Mouse (Mus musculus) embryonic facial prominence, embryonic 12.5 days (tissue): ENCODE results near the gene Rhof. TPM values are rescaled to one million over a fixed set of nuclear protein-coding genes. Genes with fewer than 3 reads are reported as not detected.
A peak's percentile ranks its signal among the peaks of the same experiment; 100 is the strongest.

Experiments
- ATAC-seq: fragments of 200-750 bp; cut with Nextera tagmentation; 2 replicates; pipeline ENCODE4 v1.8.0; 2017; ENCODE audit not compliant: insufficient number of reproducible peaks, insufficient read depth, low FRiP score, low TSS enrichment
- H3K27ac ChIP-seq: fragments of 300-500 bp; sonication (generic); 2 replicates; pipeline ENCODE4 v1.5.1; 2016; ENCODE audit warnings: mild to moderate bottlenecking
- H3K27me3 ChIP-seq: fragments of 300-500 bp; sonication (generic); 2 replicates; pipeline ENCODE4 v1.6.1; 2016; ENCODE audit warnings: mild to moderate bottlenecking, moderate library complexity
- H3K36me3 ChIP-seq: fragments of 300-500 bp; sonication (generic); 2 replicates; pipeline ENCODE4 v1.6.1; 2016; ENCODE audit warnings: mild to moderate bottlenecking
- H3K4me1 ChIP-seq: fragments of 300-500 bp; sonication (generic); 2 replicates; pipeline ENCODE4 v1.6.1; 2016
- H3K4me2 ChIP-seq: fragments of 300-500 bp; sonication (generic); replicated peaks from 2 replicates; pipeline ENCODE4 v1.6.1; 2016; ENCODE audit warnings: mild to moderate bottlenecking, moderate library complexity
- H3K4me3 ChIP-seq: fragments of 300-500 bp; sonication (generic); 2 replicates; pipeline ENCODE4 v1.5.1; 2016; ENCODE audit warnings: mild to moderate bottlenecking
- H3K9ac ChIP-seq: fragments of 300-500 bp; sonication (generic); 2 replicates; pipeline ENCODE4 v1.6.1; 2016; ENCODE audit warnings: mild to moderate bottlenecking, moderate library complexity
- H3K9me3 ChIP-seq: fragments of 300-500 bp; sonication (generic); 2 replicates; pipeline ENCODE4 v1.6.1; 2016; ENCODE audit warnings: mild to moderate bottlenecking, moderate library complexity
- WGBS: fragments of 180-500 bp; shearing (Covaris S2); methylation state at CpG from one replicate; pipeline ENCODE4 v1.1.7; 2016; 5-methylcytosine and 5-hydroxymethylcytosine counted together
- polyA plus RNA-seq: library from polyadenylated mRNA; unstranded; fragments of >200 nt; fragmentation: Nextera tagmentation; extraction: Ambion mirVana; gene quantifications from 2 replicates; pipeline ENCODE4 v1.2.1, GENCODE M21; 2016

The Rhof gene
- polyA plus RNA-seq, 1 experiment from 2014 or later: 2.9 TPM

DNA sequence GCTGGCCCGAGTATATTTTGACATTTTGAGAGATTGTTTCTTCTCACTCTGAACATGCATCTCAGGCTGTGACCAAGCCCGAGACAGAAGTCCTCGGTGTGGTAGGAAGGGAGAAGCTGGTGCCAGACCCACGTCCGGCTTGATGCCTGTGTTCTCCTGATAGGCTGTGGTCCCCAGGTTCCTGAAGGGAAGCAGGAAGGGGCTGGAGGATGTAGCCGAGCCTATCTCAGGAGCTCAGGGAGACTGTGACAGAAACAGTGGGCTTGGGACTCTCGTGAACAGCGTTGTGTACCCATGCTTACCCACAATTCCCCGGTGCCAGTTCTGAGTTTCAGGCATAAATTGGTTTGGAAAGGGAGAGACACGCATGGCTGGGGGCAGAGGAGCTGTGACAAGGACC, 13.7 kb downstream of the Rhof start:
- H3K36me3 ChIP-seq: peaks cover 11% of the 10 kb centered on the region; the same call in 1 of the 2 replicates
- no peak overlapping the region for H3K27ac ChIP-seq
- H3K4me1 ChIP-seq: no peaks in the 10 kb centered on the region
- no peak overlapping the region for H3K4me3 ChIP-seq
- ATAC-seq: no peak
- no peaks in the 10 kb centered on the region for H3K9me3 ChIP-seq
- no peak overlapping the region for H3K4me2 ChIP-seq
- no peaks in the 10 kb centered on the region for H3K27me3 ChIP-seq
- 78% methylated on average over 10 of the region's 10 CpGs for WGBS
- H3K9ac ChIP-seq: no peak overlapping the region

- H3K36me3 ChIP-seq: 0 out of 2 replicates have a peak, but pooled peaks cover 5% of the 10 kb centered on the region
- ATAC-seq: no peak
- 76% methylated on average over 8 of the region's 8 CpGs for WGBS
Measured at GRCm38 (mm10) chr5:123117773-123118172, 14.7 kb downstream of the Rhof start.

GRCm38 (mm10) chr5:123117257-123117656, 15.2 kb downstream of the Rhof start:
- 19% methylated on average over 10 of the region's 10 CpGs for WGBS
- H3K4me2 ChIP-seq: no peak overlapping the region
- H3K9me3 ChIP-seq: no peaks in the 10 kb centered on the region
- H3K4me1 ChIP-seq: no peaks in the 10 kb centered on the region
- no peaks in the 10 kb centered on the region for H3K27me3 ChIP-seq
- H3K36me3 ChIP-seq: 0 out of 2 replicates have a peak, but pooled peaks cover 2% of the 10 kb centered on the region
- no peak for ATAC-seq
- no peak overlapping the region for H3K4me3 ChIP-seq
- H3K9ac ChIP-seq: no peak overlapping the region
- H3K27ac ChIP-seq: no peak overlapping the region

More at GRCm38 (mm10) chr5:123117773-123118172, 14.7 kb downstream of the Rhof start:
- no peak overlapping the region for H3K4me2 ChIP-seq
- H3K9me3 ChIP-seq: no peaks in the 10 kb centered on the region
- H3K4me3 ChIP-seq: no peak overlapping the region
- H3K4me1 ChIP-seq: no peaks in the 10 kb centered on the region
- no peaks in the 10 kb centered on the region for H3K27me3 ChIP-seq
- H3K9ac ChIP-seq: 0 out of 2 replicates have a peak overlapping the region, but pooled peaks have one; percentile 19
- H3K27ac ChIP-seq: no peak overlapping the region

DNA sequence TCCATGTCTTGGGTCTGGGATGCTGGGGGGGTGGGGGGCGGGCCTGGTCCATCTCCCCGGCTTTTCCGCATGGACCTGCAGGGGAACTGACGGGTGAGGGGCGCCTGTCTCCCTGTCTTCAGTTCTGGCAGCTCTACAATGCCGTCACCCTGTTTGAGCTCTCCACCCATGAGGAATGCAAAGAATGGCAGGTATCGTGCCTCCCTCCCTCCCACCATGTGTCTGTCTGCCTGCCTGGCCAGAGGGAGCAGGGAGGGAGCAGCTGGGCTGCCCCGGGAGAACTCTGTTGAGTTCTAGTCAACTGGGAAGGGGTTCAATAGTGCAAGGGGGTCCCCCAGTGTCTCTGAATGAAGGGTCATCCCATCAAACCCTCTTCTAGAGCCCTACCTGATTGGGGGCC, 16.4 kb downstream of the Rhof start:
- 62% methylated on average over 8 of the region's 8 CpGs for WGBS
- peak; percentile 41; the same call in 1 of the 2 replicates for ATAC-seq
- no peak overlapping the region for H3K9ac ChIP-seq

DNA sequence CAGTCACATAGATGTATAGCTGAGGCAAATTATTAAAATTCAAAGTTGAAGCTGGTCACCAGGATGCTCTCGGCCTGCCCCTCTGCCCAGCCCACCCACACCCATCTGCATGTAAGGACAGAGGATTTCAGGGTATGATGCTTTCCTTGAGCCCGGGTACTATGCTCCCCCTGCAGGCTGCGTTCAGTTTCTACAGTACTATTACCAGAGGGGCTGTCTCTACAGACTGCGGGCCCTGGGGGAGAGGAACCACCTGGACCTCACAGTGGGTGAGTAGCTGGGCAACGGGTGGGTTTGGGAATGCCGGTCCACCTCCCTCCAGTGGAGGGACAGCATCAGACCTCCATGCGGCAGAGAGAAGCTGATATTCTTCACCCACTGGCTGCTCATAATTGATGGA, 17.6 kb downstream of the Rhof start:
- no peaks in the 10 kb centered on the region for H3K36me3 ChIP-seq
- no peak overlapping the region for H3K4me2 ChIP-seq
- H3K27me3 ChIP-seq: no peaks in the 10 kb centered on the region
- H3K27ac ChIP-seq: no peak overlapping the region
- 52% methylated on average over 7 of the region's 7 CpGs for WGBS
- H3K9ac ChIP-seq: no peak overlapping the region
- H3K9me3 ChIP-seq: no peaks in the 10 kb centered on the region
- H3K4me1 ChIP-seq: peaks cover 6% of the 10 kb centered on the region; the same call in 1 of the 2 replicates
- no peak for ATAC-seq
- no peak overlapping the region for H3K4me3 ChIP-seq

More for the DNA sequence above, 16.4 kb downstream of the Rhof start:
- Histone ChIP-seq H3K27ac (no peak overlapping the region), H3K36me3 (no peaks in the 10 kb centered on the region), H3K27me3 (no peaks in the 10 kb centered on the region), H3K4me3 (no peak overlapping the region), H3K4me1 (no peaks in the 10 kb centered on the region), H3K9me3 (no peaks in the 10 kb centered on the region), H3K4me2 (no peak overlapping the region)

GRCm38 (mm10) chr5:123114109-123114508, 18.4 kb downstream of the Rhof start:
- no peak for ATAC-seq
- Histone ChIP-seq H3K36me3 (no peaks in the 10 kb centered on the region), H3K27ac (no peak overlapping the region), H3K9ac (no peak overlapping the region), H3K4me3 (no peak overlapping the region), H3K4me1 (peaks cover 14% of the 10 kb centered on the region; the same call in 1 of the 2 replicates), H3K27me3 (no peaks in the 10 kb centered on the region), H3K9me3 (no peaks in the 10 kb centered on the region), H3K4me2 (no peak overlapping the region)
- 70% methylated on average over 11 of the region's 11 CpGs for WGBS

DNA sequence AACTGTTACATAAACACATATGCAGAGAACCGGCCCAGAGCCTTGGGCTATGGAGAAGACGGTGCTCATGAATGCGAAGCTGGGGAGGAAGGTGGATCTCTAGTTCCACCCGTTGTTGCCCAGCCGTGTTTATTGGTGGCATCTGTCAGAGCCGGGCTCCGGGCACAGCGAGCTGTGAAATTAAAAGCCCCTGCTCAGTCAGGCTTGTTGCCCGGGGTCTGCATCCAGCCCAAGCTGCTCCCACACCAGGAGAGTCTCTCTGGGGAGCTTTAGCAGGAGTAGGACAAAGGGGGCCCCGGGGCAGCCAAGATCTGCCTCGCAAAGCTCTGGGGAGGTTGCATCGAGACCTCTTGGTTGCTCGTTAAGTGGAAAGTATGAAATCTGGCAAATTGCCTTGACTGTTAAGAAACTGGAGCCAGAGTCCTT, 22.2 kb downstream of the Rhof start:
- Histone ChIP-seq H3K9me3 (no peaks in the 10 kb centered on the region), H3K27ac (no peak overlapping the region), H3K9ac (no peak overlapping the region)

GRCm38 (mm10) chr5:123109452-123110203, 22.9 kb downstream of the Rhof start:
- peak; percentile 56; the same call in 1 of the 2 replicates for ATAC-seq
- Histone ChIP-seq H3K36me3 (no peaks in the 10 kb centered on the region), H3K27ac (no peak overlapping the region), H3K9me3 (no peaks in the 10 kb centered on the region), H3K9ac (no peak overlapping the region), H3K4me3 (no peak overlapping the region), H3K4me2 (no peak overlapping the region), H3K27me3 (no peaks in the 10 kb centered on the region), H3K4me1 (peaks cover 18% of the 10 kb centered on the region; the same call in 1 of the 2 replicates)
- 33% methylated on average over 13 of the region's 13 CpGs for WGBS

More for the DNA sequence above, 22.2 kb downstream of the Rhof start:
- 66% methylated on average over 13 of the region's 13 CpGs for WGBS
- Histone ChIP-seq H3K4me3 (no peak overlapping the region), H3K27me3 (no peaks in the 10 kb centered on the region), H3K4me2 (no peak overlapping the region), H3K4me1 (peaks cover 18% of the 10 kb centered on the region; the same call in 1 of the 2 replicates), H3K36me3 (no peaks in the 10 kb centered on the region)
- ATAC-seq: no peak

DNA sequence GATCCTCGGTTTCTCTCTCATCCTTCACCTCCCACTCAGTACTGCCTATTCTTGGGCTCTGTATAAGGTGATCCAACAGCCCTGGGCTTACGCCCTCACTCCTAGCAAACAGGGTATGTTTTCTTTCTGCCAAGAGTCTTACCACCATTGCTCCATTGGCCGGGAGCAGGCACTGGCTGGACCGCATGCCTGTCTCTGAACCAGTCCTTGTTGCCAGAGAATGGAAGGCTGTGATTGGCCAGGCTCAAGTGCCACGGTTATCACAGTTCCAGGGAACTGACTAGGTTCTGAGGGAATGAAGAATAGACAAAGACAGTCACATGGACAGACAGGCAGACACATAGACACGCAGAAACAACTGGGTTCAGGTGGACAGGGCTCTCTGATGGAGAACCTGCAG, 27.7 kb downstream of the Rhof start:
- ATAC-seq: no peak
- Histone ChIP-seq H3K36me3 (peaks cover 4% of the 10 kb centered on the region; the same call in 1 of the 2 replicates), H3K27ac (no peak overlapping the region), H3K4me1 (peaks cover 10% of the 10 kb centered on the region; the same call in 1 of the 2 replicates), H3K4me3 (no peak overlapping the region), H3K9me3 (no peaks in the 10 kb centered on the region), H3K4me2 (no peak overlapping the region), H3K27me3 (no peaks in the 10 kb centered on the region), H3K9ac (no peak overlapping the region)
- WGBS: 81% methylated on average over 6 of the region's 6 CpGs

- Histone ChIP-seq H3K27me3 (no peaks in the 10 kb centered on the region), H3K9me3 (no peaks in the 10 kb centered on the region), H3K36me3 (peaks cover 15% of the 10 kb centered on the region; the same call in 1 of the 2 replicates), H3K27ac (no peak overlapping the region), H3K4me2 (no peak overlapping the region), H3K9ac (no peak overlapping the region), H3K4me1 (no peaks in the 10 kb centered on the region), H3K4me3 (no peak overlapping the region)
- WGBS: 70% methylated on average over 8 of the region's 8 CpGs
- ATAC-seq: no peak
Measured at GRCm38 (mm10) chr5:123103556-123103955, 28.9 kb downstream of the Rhof start.

GRCm38 (mm10) chr5:123102376-123102775, 30.1 kb downstream of the Rhof start:
- ATAC-seq: peak; percentile 3; the same call in 1 of the 2 replicates
- Histone ChIP-seq H3K27me3 (no peaks in the 10 kb centered on the region), H3K9me3 (no peaks in the 10 kb centered on the region), H3K27ac (no peak overlapping the region), H3K4me2 (no peak overlapping the region), H3K9ac (no peak overlapping the region; the same call in 1 of the 2 replicates), H3K36me3 (peaks cover 15% of the 10 kb centered on the region; the same call in 1 of the 2 replicates), H3K4me3 (no peak overlapping the region), H3K4me1 (no peaks in the 10 kb centered on the region)
- WGBS: 61% methylated on average over 7 of the region's 7 CpGs

DNA sequence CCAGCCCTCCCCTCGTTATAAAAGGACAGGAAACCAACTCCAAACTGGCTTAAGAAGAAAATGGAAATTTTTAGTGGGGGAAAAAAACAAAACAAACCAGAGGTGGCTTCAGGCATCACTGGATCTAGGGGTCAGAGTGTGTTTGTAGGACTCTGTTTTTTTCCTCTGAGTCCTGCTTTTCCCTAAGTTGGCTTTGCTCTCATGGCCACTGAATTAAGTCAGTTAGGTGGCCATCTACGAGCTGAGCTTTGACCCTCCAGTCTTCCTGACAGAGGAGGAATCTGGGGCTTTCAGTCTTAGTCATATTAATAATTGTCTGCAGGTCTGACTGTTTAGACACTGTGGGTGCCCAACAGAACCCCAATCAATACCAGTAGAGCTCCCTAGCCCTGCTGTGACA, 34.0 kb downstream of the Rhof start:
- H3K9me3 ChIP-seq: no peaks in the 10 kb centered on the region
- no peak overlapping the region for H3K4me3 ChIP-seq
- H3K36me3 ChIP-seq: peaks cover 15% of the 10 kb centered on the region; the same call in 1 of the 2 replicates
- no peak for ATAC-seq
- 72% methylated on average over 2 of the region's 2 CpGs for WGBS
- no peaks in the 10 kb centered on the region for H3K4me1 ChIP-seq
- H3K27me3 ChIP-seq: no peaks in the 10 kb centered on the region
- no peak overlapping the region for H3K9ac ChIP-seq
- no peak overlapping the region for H3K27ac ChIP-seq
- no peak overlapping the region for H3K4me2 ChIP-seq
